Mouse (Mus musculus): ENCODE data around the gene Rpl27. TPM values are rescaled to one million over a fixed set of nuclear protein-coding genes. Genes with fewer than 3 reads are reported as not detected.

The Rpl27 gene
- total and polyA plus RNA-seq, 3 experiments: 595 to 2,621 TPM; not detected in 1

- Histone ChIP-seq H3K27ac (ENCODE audit: control insufficient read depth, low read depth, low read length) (no peak overlapping the region), H3K9ac (ENCODE audit: control insufficient read depth, low read depth, low read length, poor library complexity, severe bottlenecking) (no peak overlapping the region), H3K4me3 (ENCODE audit: control insufficient read depth in 1 of 2, insufficient read depth in 1 of 2, low read depth in 2 of 2, low read length in 2 of 2) (no peak overlapping the region), H3K27me3 (ENCODE audit: control insufficient read depth in 1 of 2, insufficient read depth in 2 of 2, low read length in 2 of 2) (no peaks in the 10 kb centered on the region), H3K4me1 (ENCODE audit: control insufficient read depth in 1 of 2, insufficient read depth in 2 of 2, low read length in 2 of 2) (peaks cover 6 to 8% of the 10 kb centered on the region in 2 experiments; a peak in 3 of 4 replicates), H3K36me3 (ENCODE audit: control insufficient read depth in 1 of 2, insufficient read depth in 2 of 2, low read length in 2 of 2) (peaks cover 2 to 8% of the 10 kb centered on the region in 2 experiments), H3K79me2 (ENCODE audit: control insufficient read depth, insufficient read depth, low read length, poor library complexity) (no peaks in the 10 kb centered on the region), H3K9me3 (replicated peaks; ENCODE audit: insufficient read depth, low read length) (no peaks in the 10 kb centered on the region)
- DNase-seq (ENCODE audit: low read depth, low spot score): no peak
- TF ChIP-seq BHLHE40 (IDR thresholded peaks at IDR 0.05; ENCODE audit: borderline replicate concordance, low read depth, low read length) (no peak), POLR2AphosphoS5 (IDR thresholded peaks at IDR 0.05; ENCODE audit: borderline replicate concordance, low read depth, low read length) (no peak), EP300 (IDR thresholded peaks at IDR 0.05; ENCODE audit: low read depth in 1 of 2, low read length in 2 of 2) (no peak), ZMIZ1 (IDR thresholded peaks at IDR 0.05; ENCODE audit: low read depth, low read length) (0 out of 2 replicates have a peak, but pooled peaks have one; percentile 4), MAZ (IDR thresholded peaks at IDR 0.05; ENCODE audit: low read depth, low read length) (no peak), USF2 (IDR thresholded peaks at IDR 0.05; ENCODE audit: borderline replicate concordance in 1 of 2, insufficient read depth in 1 of 2, low read depth in 1 of 2, low read length in 2 of 2) (no peak), POLR2AphosphoS2 (IDR thresholded peaks at IDR 0.05; ENCODE audit: low read length) (peak; percentile 58; the same call in 1 of the 2 replicates), MAFK (IDR thresholded peaks at IDR 0.05; ENCODE audit: borderline replicate concordance, low read depth, low read length) (no peak)
Observed at GRCm38 (mm10) chr11:101458217-101458616, 16.1 kb downstream of the Rpl27 start.

GRCm38 (mm10) chr11:101459716-101460115 is 17.6 kb downstream of the Rpl27 start:
- Histone ChIP-seq H3K4me3 (ENCODE audit: control insufficient read depth in 1 of 2, insufficient read depth in 1 of 2, low read depth in 2 of 2, low read length in 2 of 2) (no peak overlapping the region), H3K27ac (ENCODE audit: control insufficient read depth, low read depth, low read length) (no peak overlapping the region), H3K4me1 (ENCODE audit: control insufficient read depth in 1 of 2, insufficient read depth in 2 of 2, low read length in 2 of 2) (peaks cover 12 to 23% of the 10 kb centered on the region in 2 experiments), H3K27me3 (ENCODE audit: control insufficient read depth in 1 of 2, insufficient read depth in 2 of 2, low read length in 2 of 2) (no peaks in the 10 kb centered on the region), H3K36me3 (ENCODE audit: control insufficient read depth in 1 of 2, insufficient read depth in 2 of 2, low read length in 2 of 2) (peaks cover 2 to 21% of the 10 kb centered on the region in 2 experiments), H3K9me3 (replicated peaks; ENCODE audit: insufficient read depth, low read length) (no peaks in the 10 kb centered on the region), H3K9ac (ENCODE audit: control insufficient read depth, low read depth, low read length, poor library complexity, severe bottlenecking) (no peak overlapping the region), H3K79me2 (ENCODE audit: control insufficient read depth, insufficient read depth, low read length, poor library complexity) (no peaks in the 10 kb centered on the region; the same call in 1 of the 2 replicates)
- no peak for DNase-seq (ENCODE audit: low read depth, low spot score)
- TF ChIP-seq CHD1 (IDR thresholded peaks at IDR 0.05; ENCODE audit: low read depth, low read length) (no peak), ETS1 (IDR thresholded peaks at IDR 0.05; ENCODE audit: low read depth, low read length) (no peak), POLR2AphosphoS5 (IDR thresholded peaks at IDR 0.05; ENCODE audit: borderline replicate concordance, low read depth, low read length) (no peak), GATA1 (IDR thresholded peaks at IDR 0.05; ENCODE audit: low read depth, low read length) (no peak), MAZ (IDR thresholded peaks at IDR 0.05; ENCODE audit: low read depth, low read length) (no peak), NELFE (IDR thresholded peaks at IDR 0.05; ENCODE audit: low read depth, low read length) (no peak), TBP (IDR thresholded peaks at IDR 0.05; ENCODE audit: low read depth, low read length) (no peak), EP300 (IDR thresholded peaks at IDR 0.05; ENCODE audit: low read depth in 1 of 2, low read length in 2 of 2) (no peak), ELF1 (IDR thresholded peaks at IDR 0.05; ENCODE audit: low read depth, low read length) (no peak), GABPA (IDR thresholded peaks at IDR 0.05; ENCODE audit: low read depth, low read length) (no peak), ZKSCAN1 (IDR thresholded peaks at IDR 0.05; ENCODE audit: low read depth, low read length) (no peak)

Measured in MEL (cell line).